Comparison of ENCODE assay signal across 10 mouse cellular contexts in genomic region chr8:80610549-80611440, GRCm38 (mm10). TPM values are rescaled to one million over a fixed set of nuclear protein-coding genes. Genes with fewer than 3 reads are reported as not detected.
DNase-seq lines count a peak whose midpoint lies in the region; ATAC-seq and TF ChIP-seq lines count a peak whose summit lies in the region.
"Had no signal": no experiment of that assay in that cellular context is flagged by ENCODE, and none has a peak within 500 bp of the region (broad histone marks: within the 10 kb centered on the region; RNA-seq: fewer than 3 reads in every experiment).

Gene Frem3 (plus strand): TSS chr8:80611080.

- ATAC-seq in hindbrain, embryonic 15.5 days (ENCODE audit: low FRiP score, low read depth) = peak; percentile 45; the same call in 1 of the 2 replicates
- peak; percentile 58; the same call in 1 of the 2 replicates for ATAC-seq in neural tube, embryonic 14.5 days (ENCODE audit: low read depth)
- no peak for ATAC-seq in erythroid progenitor cell, adult 5-6 weeks (replicated peaks; ENCODE audit: low FRiP score, poor library complexity, severe bottlenecking)

- H3K4me3 ChIP-seq in layer of hippocampus, adult 2 months = peak within 1 kb of the TSS; percentile 40
- H3K4me3 ChIP-seq in hindbrain, embryonic 15.5 days = peak within 1 kb of the TSS; percentile 43
- peak within 1 kb of the TSS; percentile 31 for H3K4me3 ChIP-seq in neural tube, embryonic 14.5 days (ENCODE audit: low read depth, low read length)

- H3K27me3 ChIP-seq in hindbrain, embryonic 15.5 days = peaks cover 18% of the 10 kb centered on the region
- peaks cover 18% of the 10 kb centered on the region for H3K27me3 ChIP-seq in neural tube, embryonic 14.5 days (ENCODE audit: control insufficient read depth, insufficient read depth, low read length)

- no peak for TF ChIP-seq CTCF in layer of hippocampus, adult 2 months (conservative IDR thresholded peaks at IDR 0.05)

- H3K9ac ChIP-seq in hindbrain, embryonic 15.5 days = peak within 1 kb of the TSS; percentile 29
- H3K9ac ChIP-seq in neural tube, embryonic 14.5 days (replicated peaks; ENCODE audit: low read depth, low read length) = peak within 1 kb of the TSS; percentile 25; the same call in 1 of the 2 replicates

- H3K27ac ChIP-seq in layer of hippocampus, adult 2 months = no peak within 1 kb of the TSS
- no peak within 1 kb of the TSS for H3K27ac ChIP-seq in hindbrain, embryonic 15.5 days (replicated peaks)
- no peak within 1 kb of the TSS for H3K27ac ChIP-seq in neural tube, embryonic 14.5 days (ENCODE audit: low read depth, low read length)

- H3K36me3 ChIP-seq in hindbrain, embryonic 15.5 days = no peaks in the 10 kb centered on the region
- H3K36me3 ChIP-seq in neural tube, embryonic 14.5 days (ENCODE audit: control insufficient read depth, insufficient read depth, low read length) = no peaks in the 10 kb centered on the region

- H3K9me3 ChIP-seq in hindbrain, embryonic 15.5 days = no peaks in the 10 kb centered on the region
- no peaks in the 10 kb centered on the region for H3K9me3 ChIP-seq in neural tube, embryonic 14.5 days (ENCODE audit: control insufficient read depth, low read length)

- H3K4me2 ChIP-seq in hindbrain, embryonic 15.5 days = peak within 1 kb of the TSS; percentile 88
- H3K4me2 ChIP-seq in neural tube, embryonic 14.5 days (ENCODE audit: low read depth, low read length) = peak within 1 kb of the TSS; percentile 56

- peaks cover 15% of the 10 kb centered on the region for H3K4me1 ChIP-seq in hindbrain, embryonic 15.5 days (replicated peaks)
- H3K4me1 ChIP-seq in neural tube, embryonic 14.5 days (ENCODE audit: control insufficient read depth, insufficient read depth, low read length) = peaks cover 8% of the 10 kb centered on the region

- DNase-seq in layer of hippocampus, adult 2 months (ENCODE audit: low spot score in 2 of 2) = no peak
- DNase-seq in layer of hippocampus, postnatal 25 days (ENCODE audit: extremely low spot score in 1 of 2, low spot score in 1 of 2) = no peak
- peak; percentile 28 for DNase-seq in embryo, embryonic 11 days
- DNase-seq in adrenal gland, postnatal 36 days = no peak
- no peak for DNase-seq in adipocyte (ENCODE audit: low spot score)

- 3% methylated on average over 32 of the region's 32 CpGs for WGBS in hindbrain, embryonic 15.5 days
- WGBS in neural tube, embryonic 14.5 days = 3% methylated on average over 32 of the region's 32 CpGs

RNA-seq across cellular contexts. Expression of gene Frem3, which starts in this region (rescaled TPM):
- total RNA-seq in layer of hippocampus, adult 2 months (2021) = 1 to 10 TPM; 1.7 to 1.8 TPM
- total RNA-seq in layer of hippocampus, postnatal 25 days (2021) = 1 to 10 TPM in 1 of 2 experiments, under 1 TPM in 1; 0.77 to 1.3 TPM
- 0.16 and 0.21 TPM in 2 replicates for polyA plus RNA-seq in hindbrain, embryonic 15.5 days (2015; fragmentation: Nextera tagmentation; extraction: Ambion mirVana)
- polyA plus RNA-seq in neural tube, embryonic 14.5 days (2014; fragmentation: Nextera tagmentation; extraction: Ambion mirVana) = 0.71 and 0.75 TPM in 2 replicates
- total RNA-seq in erythroid progenitor cell, adult 5-6 weeks (2015; ENCODE audit: low replicate concordance) = not detected in 2 replicates
- not detected in 2 replicates for total RNA-seq in erythroid progenitor cell, adult 5-6 weeks (2017; ENCODE audit: low replicate concordance)
- not detected for total RNA-seq in adrenal gland, postnatal 36 days (2021)
- total RNA-seq: hematopoietic stem cell, adult 5-6 weeks; neutrophil, adult 5-6 weeks had no signal

Comparison
In these comparisons a context has a peak if more than half of its experiments do, and no peak if none do; other contexts are left out.
1. Peak in ATAC-seq, H3K4me3 ChIP-seq, H3K9ac ChIP-seq and H3K4me2 ChIP-seq in hindbrain, embryonic 15.5 days; RNA of the gene not detected or under 1 TPM.
2. Peak in ATAC-seq, H3K4me3 ChIP-seq, H3K9ac ChIP-seq and H3K4me2 ChIP-seq in neural tube, embryonic 14.5 days; RNA of the gene not detected or under 1 TPM.